Mouse (Mus musculus) liver, postnatal 0 days (tissue): ENCODE measurements around the gene Ptgs1. TPM values are rescaled to one million over a fixed set of nuclear protein-coding genes. Genes with fewer than 3 reads are reported as not detected.

ENCODE experiments used
- ATAC-seq: fragments of 200-750 bp; cut with Nextera tagmentation; 2 replicates; pipeline ENCODE4 v1.8.0; 2017; ENCODE audit warnings: mild to moderate bottlenecking, moderate library complexity
- DNase-seq: peaks from one replicate; pipeline ENCODE4 v3.0.0-alpha.2; 2016
- H3K27ac ChIP-seq: fragments of 300-500 bp; sonication (generic); 2 replicates; pipeline ENCODE4 v1.5.1; 2014; ENCODE audit warnings: antibody characterized with exemption, moderate library complexity, mild to moderate bottlenecking, low read depth
- H3K27me3 ChIP-seq: fragments of 300-500 bp; sonication (generic); 2 replicates; pipeline ENCODE4 v1.6.1; 2014; ENCODE audit warnings: low read length, control low read depth, mixed read lengths; ENCODE audit not compliant: insufficient read depth
- H3K36me3 ChIP-seq: fragments of 300-500 bp; sonication (generic); replicated peaks from 2 replicates; pipeline ENCODE4 v1.6.1; 2014; ENCODE audit warnings: mild to moderate bottlenecking, control low read depth, low read length, moderate library complexity, mixed read lengths; ENCODE audit not compliant: insufficient read depth
- H3K4me1 ChIP-seq: fragments of 300-500 bp; sonication (generic); 2 replicates; pipeline ENCODE4 v1.6.1; 2014; ENCODE audit warnings: antibody characterized with exemption, mild to moderate bottlenecking, control low read depth; ENCODE audit not compliant: insufficient read depth
- H3K4me2 ChIP-seq: fragments of 300-500 bp; sonication (generic); 2 replicates; pipeline ENCODE4 v1.6.1; 2014; ENCODE audit warnings: low read depth, mild to moderate bottlenecking, low read length, moderate library complexity, mixed read lengths
- H3K4me3 ChIP-seq: fragments of 300-500 bp; sonication (generic); 2 replicates; pipeline ENCODE4 v1.5.1; 2014; ENCODE audit warnings: low read depth, low read length
- H3K9ac ChIP-seq: fragments of 300-500 bp; sonication (generic); replicated peaks from 2 replicates; pipeline ENCODE4 v1.6.1; 2014; ENCODE audit warnings: mild to moderate bottlenecking, moderate library complexity
- H3K9me3 ChIP-seq: fragments of 300-500 bp; sonication (generic); 2 replicates; pipeline ENCODE4 v1.6.1; 2016; ENCODE audit warnings: mild to moderate bottlenecking, control low read depth, low read length, mixed read lengths
- CTCF ChIP-seq: sonication (generic); IDR thresholded peaks from 2 replicates; pipeline ENCODE4 v1.5.1; 2016; ENCODE audit warnings: antibody characterized with exemption, low read depth
- EP300 ChIP-seq: IDR thresholded peaks from 2 replicates; pipeline ENCODE4 v1.6.1; 2016; ENCODE audit warnings: antibody characterized with exemption, low read depth, mild to moderate bottlenecking
- WGBS: fragments of 180-500 bp; shearing (Covaris S2); extraction: QIAGEN DNeasy Blood & Tissue Kit; methylation state at CpG from one replicate; pipeline ENCODE4 v1.1.7; 2014; ENCODE audit not compliant: insufficient replicate concordance; 5-methylcytosine and 5-hydroxymethylcytosine counted together
- polyA plus RNA-seq: library from polyadenylated mRNA; unstranded; fragments of >200 nt; fragmentation: Nextera tagmentation; extraction: Ambion mirVana; gene quantifications from 2 replicates; pipeline ENCODE4 v1.2.1, GENCODE M21; 2015

Ptgs1 gene
- polyA plus RNA-seq, 1 experiment from 2014 or later, result 25.3 TPM

- Histone ChIP-seq H3K9me3 (no peaks in the 10 kb centered on the region), H3K4me1 (no peaks in the 10 kb centered on the region), H3K27me3 (no peaks in the 10 kb centered on the region), H3K27ac (no peak overlapping the region), H3K4me2 (no peak overlapping the region), H3K36me3 (no peaks in the 10 kb centered on the region), H3K9ac (no peak overlapping the region), H3K4me3 (no peak overlapping the region)
- WGBS, result 21% methylated on average over 3 of the region's 3 CpGs
- DNase-seq, result no peak
- ATAC-seq, result peak; percentile 78
- TF ChIP-seq CTCF (no peak), EP300 (no peak)
Observed at GRCm38 (mm10) chr2:36278760-36279159, 48.5 kb downstream of the Ptgs1 start.

- Histone ChIP-seq H3K9ac (no peak overlapping the region), H3K4me2 (no peak overlapping the region), H3K9me3 (no peaks in the 10 kb centered on the region), H3K36me3 (no peaks in the 10 kb centered on the region), H3K4me3 (no peak overlapping the region), H3K27me3 (no peaks in the 10 kb centered on the region), H3K27ac (no peak overlapping the region), H3K4me1 (no peaks in the 10 kb centered on the region)
- no peak for TF ChIP-seq CTCF
- TF ChIP-seq EP300, result no peak
- ATAC-seq (no peak), DNase-seq (no peak)
- 61% methylated on average over 1 of the region's 1 CpGs for WGBS
Observed at GRCm38 (mm10) chr2:36281138-36281537, 50.9 kb downstream of the Ptgs1 start.

GRCm38 (mm10) chr2:36282301-36282700, 52.1 kb downstream of the Ptgs1 start:
- no peaks in the 10 kb centered on the region for H3K4me1 ChIP-seq
- DNase-seq (no peak), ATAC-seq (no peak)
- H3K27me3 ChIP-seq, result no peaks in the 10 kb centered on the region
- H3K9ac ChIP-seq, result no peak overlapping the region
- no peaks in the 10 kb centered on the region for H3K9me3 ChIP-seq
- no peak overlapping the region for H3K4me3 ChIP-seq
- H3K4me2 ChIP-seq, result no peak overlapping the region
- TF ChIP-seq CTCF (no peak), EP300 (no peak)
- no peaks in the 10 kb centered on the region for H3K36me3 ChIP-seq
- WGBS, result 65% methylated on average over 1 of the region's 1 CpGs
- no peak overlapping the region for H3K27ac ChIP-seq

Other genes with a start within 250 kb of the Ptgs1 start
- 241 and 253 TPM in 2 replicates for gene Ndufa8, start 181.0 kb upstream of the Ptgs1 start, polyA plus RNA-seq
- not detected in 2 replicates for gene Morn5, start 181.0 kb upstream of the Ptgs1 start, polyA plus RNA-seq
- gene Lhx6, start 125.0 kb upstream of the Ptgs1 start, polyA plus RNA-seq, result 1.2 and 1.3 TPM in 2 replicates
- 11.1 and 14.6 TPM in 2 replicates for gene Mrrf, start 94.0 kb upstream of the Ptgs1 start, polyA plus RNA-seq
- gene Rbm18, start 93.7 kb upstream of the Ptgs1 start, polyA plus RNA-seq, result 13.8 and 14.9 TPM in 2 replicates
- not detected in 2 replicates for gene Olfr338, start 143.1 kb downstream of the Ptgs1 start, polyA plus RNA-seq
- not detected in 2 replicates for gene Olfr339, start 188.5 kb downstream of the Ptgs1 start, polyA plus RNA-seq
- not detected in 2 replicates for gene Olfr340, start 222.2 kb downstream of the Ptgs1 start, polyA plus RNA-seq